Mouse (Mus musculus): Measurements from ENCODE around the gene Nr1d2. TPM values are rescaled to one million over a fixed set of nuclear protein-coding genes. Genes with fewer than 3 reads are reported as not detected.
"Not testable (repeated sequence)": the region's sequence is repeated elsewhere in the genome, so short reads cannot be mapped to it uniquely, and the experiment has no call there.

The Nr1d2 gene
- polyA plus RNA-seq, 1 experiment from 2014 or later, result 6.0 TPM

GRCm38 (mm10) chr14:18226181-18226580 is 12.7 kb downstream of the Nr1d2 start:
- H3K27ac ChIP-seq (replicated peaks); H3K9ac ChIP-seq; H3K9me3 ChIP-seq; ATAC-seq (ENCODE audit: low FRiP score, low read depth); H3K4me3 ChIP-seq; H3K36me3 ChIP-seq; H3K4me1 ChIP-seq (replicated peaks); H3K27me3 ChIP-seq: not testable (repeated sequence)
- 53% methylated on average over 11 of the region's 11 CpGs for WGBS
- H3K4me2 ChIP-seq, result peak overlapping the region; percentile 38; the same call in 1 of the 2 replicates

GRCm38 (mm10) chr14:18225431-18225830 is 13.5 kb downstream of the Nr1d2 start:
- H3K4me2 ChIP-seq; H3K9ac ChIP-seq; H3K9me3 ChIP-seq; H3K4me1 ChIP-seq (replicated peaks); ATAC-seq (ENCODE audit: low FRiP score, low read depth); H3K27ac ChIP-seq (replicated peaks); H3K4me3 ChIP-seq; H3K27me3 ChIP-seq; H3K36me3 ChIP-seq: not testable (repeated sequence)
- WGBS, result 94% methylated on average over 11 of the region's 11 CpGs

GRCm38 (mm10) chr14:18221977-18222376 is 16.9 kb downstream of the Nr1d2 start:
- H3K27me3 ChIP-seq, result no peaks in the 10 kb centered on the region
- H3K9ac ChIP-seq, result no peak overlapping the region
- peaks cover 2% of the 10 kb centered on the region; the same call in 1 of the 2 replicates for H3K4me1 ChIP-seq (replicated peaks)
- H3K4me2 ChIP-seq, result no peak overlapping the region
- WGBS, result 95% methylated on average over 6 of the region's 6 CpGs
- ATAC-seq (ENCODE audit: low FRiP score, low read depth), result no peak
- H3K36me3 ChIP-seq, result no peaks in the 10 kb centered on the region
- H3K27ac ChIP-seq (replicated peaks), result no peak overlapping the region
- no peak overlapping the region for H3K4me3 ChIP-seq
- H3K9me3 ChIP-seq, result no peaks in the 10 kb centered on the region

- Histone ChIP-seq H3K27me3 (no peaks in the 10 kb centered on the region), H3K4me2 (no peak overlapping the region), H3K9ac (no peak overlapping the region), H3K4me3 (no peak overlapping the region), H3K4me1 (replicated peaks) (no peaks in the 10 kb centered on the region), H3K36me3 (no peaks in the 10 kb centered on the region), H3K9me3 (no peaks in the 10 kb centered on the region), H3K27ac (replicated peaks) (no peak overlapping the region)
- 96% methylated on average over 1 of the region's 1 CpGs for WGBS
- no peak for ATAC-seq (ENCODE audit: low FRiP score, low read depth)
Measured at GRCm38 (mm10) chr14:18217158-18217557, 21.8 kb downstream of the Nr1d2 start.

GRCm38 (mm10) chr14:18216428-18216827 is 22.5 kb downstream of the Nr1d2 start:
- no peaks in the 10 kb centered on the region for H3K36me3 ChIP-seq

GRCm38 (mm10) chr14:18210795-18211194 is 28.1 kb downstream of the Nr1d2 start:
- 92% methylated on average over 3 of the region's 3 CpGs for WGBS
- ATAC-seq (ENCODE audit: low FRiP score, low read depth), result 0 out of 2 replicates have a peak, but pooled peaks have one; percentile 63
- H3K4me2 ChIP-seq, result no peak overlapping the region
- 0 out of 2 replicates have a peak, but pooled peaks cover 3% of the 10 kb centered on the region for H3K36me3 ChIP-seq
- no peak overlapping the region for H3K4me3 ChIP-seq
- no peaks in the 10 kb centered on the region for H3K9me3 ChIP-seq
- H3K4me1 ChIP-seq (replicated peaks), result no peaks in the 10 kb centered on the region
- no peaks in the 10 kb centered on the region for H3K27me3 ChIP-seq
- H3K27ac ChIP-seq (replicated peaks), result no peak overlapping the region
- no peak overlapping the region for H3K9ac ChIP-seq

More at GRCm38 (mm10) chr14:18216428-18216827, 22.5 kb downstream of the Nr1d2 start:
- 92% methylated on average over 6 of the region's 6 CpGs for WGBS
- Histone ChIP-seq H3K27me3 (no peaks in the 10 kb centered on the region), H3K4me1 (replicated peaks) (no peaks in the 10 kb centered on the region), H3K4me2 (no peak overlapping the region), H3K9ac (no peak overlapping the region), H3K9me3 (no peaks in the 10 kb centered on the region), H3K27ac (replicated peaks) (no peak overlapping the region), H3K4me3 (no peak overlapping the region)
- ATAC-seq (ENCODE audit: low FRiP score, low read depth), result no peak

GRCm38 (mm10) chr14:18204315-18204714 is 34.6 kb downstream of the Nr1d2 start:
- not testable (repeated sequence) for H3K4me2 ChIP-seq; H3K4me1 ChIP-seq (replicated peaks); H3K27me3 ChIP-seq; H3K4me3 ChIP-seq; H3K36me3 ChIP-seq; H3K27ac ChIP-seq (replicated peaks); ATAC-seq (ENCODE audit: low FRiP score, low read depth); H3K9ac ChIP-seq; H3K9me3 ChIP-seq
- 84% methylated on average over 1 of the region's 1 CpGs for WGBS

GRCm38 (mm10) chr14:18201413-18201812 is 37.5 kb downstream of the Nr1d2 start:
- H3K9ac ChIP-seq, result no peak overlapping the region
- no peaks in the 10 kb centered on the region for H3K36me3 ChIP-seq
- no peak overlapping the region for H3K4me2 ChIP-seq
- no peak overlapping the region for H3K4me3 ChIP-seq
- H3K27me3 ChIP-seq, result no peaks in the 10 kb centered on the region
- H3K4me1 ChIP-seq (replicated peaks), result no peaks in the 10 kb centered on the region
- ATAC-seq (ENCODE audit: low FRiP score, low read depth), result no peak
- 0 out of 2 replicates have a peak, but pooled peaks cover 3% of the 10 kb centered on the region for H3K9me3 ChIP-seq
- H3K27ac ChIP-seq (replicated peaks), result no peak overlapping the region
- 93% methylated on average over 5 of the region's 5 CpGs for WGBS

- no peak overlapping the region for H3K9ac ChIP-seq
- H3K36me3 ChIP-seq, result no peaks in the 10 kb centered on the region
- no peak overlapping the region for H3K4me2 ChIP-seq
- no peaks in the 10 kb centered on the region for H3K9me3 ChIP-seq
- no peaks in the 10 kb centered on the region for H3K27me3 ChIP-seq
- WGBS, result 47% methylated on average over 9 of the region's 9 CpGs
- H3K27ac ChIP-seq (replicated peaks), result no peak overlapping the region
- H3K4me3 ChIP-seq, result no peak overlapping the region
- no peaks in the 10 kb centered on the region for H3K4me1 ChIP-seq (replicated peaks)
- ATAC-seq (ENCODE audit: low FRiP score, low read depth), result no peak
Measured at GRCm38 (mm10) chr14:18186883-18187417, 52.0 kb downstream of the Nr1d2 start.

- not testable (repeated sequence) for H3K4me3 ChIP-seq, H3K9ac ChIP-seq
Measured at GRCm38 (mm10) chr14:18177531-18177930, 61.4 kb downstream of the Nr1d2 start.

GRCm38 (mm10) chr14:18167597-18167996 is 71.3 kb downstream of the Nr1d2 start:
- Histone ChIP-seq H3K36me3 (no peaks in the 10 kb centered on the region), H3K4me1 (replicated peaks) (no peaks in the 10 kb centered on the region), H3K9me3 (no peaks in the 10 kb centered on the region), H3K27ac (replicated peaks) (no peak overlapping the region), H3K4me2 (no peak overlapping the region), H3K9ac (no peak overlapping the region), H3K4me3 (no peak overlapping the region), H3K27me3 (no peaks in the 10 kb centered on the region)
- ATAC-seq (ENCODE audit: low FRiP score, low read depth), result no peak
- WGBS, result 88% methylated on average over 3 of the region's 3 CpGs

More at GRCm38 (mm10) chr14:18177531-18177930, 61.4 kb downstream of the Nr1d2 start:
- not testable (repeated sequence) for ATAC-seq (ENCODE audit: low FRiP score, low read depth); H3K36me3 ChIP-seq; H3K27me3 ChIP-seq; H3K9me3 ChIP-seq; H3K4me2 ChIP-seq; H3K27ac ChIP-seq (replicated peaks); H3K4me1 ChIP-seq (replicated peaks)
- 71% methylated on average over 2 of the region's 2 CpGs for WGBS

GRCm38 (mm10) chr14:18167041-18167440 is 71.9 kb downstream of the Nr1d2 start:
- Histone ChIP-seq H3K4me1 (replicated peaks) (no peaks in the 10 kb centered on the region), H3K4me3 (no peak overlapping the region), H3K4me2 (no peak overlapping the region), H3K9me3 (no peaks in the 10 kb centered on the region), H3K27me3 (no peaks in the 10 kb centered on the region), H3K27ac (replicated peaks) (no peak overlapping the region), H3K9ac (no peak overlapping the region), H3K36me3 (no peaks in the 10 kb centered on the region)
- ATAC-seq (ENCODE audit: low FRiP score, low read depth), result no peak
